Mouse (Mus musculus) C3H10T1/2 (cell line): Measurements from ENCODE around the gene Adssl1. TPM values are rescaled to one million over a fixed set of nuclear protein-coding genes. Genes with fewer than 3 reads are reported as not detected.

Experiments
- polyA plus RNA-seq, 2 experiments: library from polyadenylated mRNA; unstranded; fragments of >200 nt; fragmentation: generic; extraction: Trizol; gene quantifications; one replicate each; pipeline ENCODE4 v1.2.1; 2012; ENCODE audit warnings: missing spikeins in 2 of 2

Gene Adssl1
- 1 to 10 TPM; 2.8 to 2.9 TPM for polyA plus RNA-seq

GRCm38 (mm10) chr12:112619686-112620353 is at the start of gene Adssl1:
Gene Adssl1 (plus strand): TSS chr12:112620045.

GRCm38 (mm10) chr12:112588426-112589256 is 31.2 kb upstream of the Adssl1 start, which contains the start of gene Inf2:
Gene Inf2 (plus strand): TSS chr12:112588784.

GRCm38 (mm10) chr12:112644180-112644854 is 24.5 kb downstream of the Adssl1 start, which contains the start of gene Siva1:
Gene Siva1 (plus strand): TSS chr12:112644679.

GRCm38 (mm10) chr12:112674132-112675011 is 54.5 kb downstream of the Adssl1 start, which contains the start of gene Akt1:
Gene Akt1 (minus strand): TSS chr12:112674884.

GRCm38 (mm10) chr12:112678555-112679026 is 58.7 kb downstream of the Adssl1 start, which contains the start of gene Zbtb42:
Gene Zbtb42 (plus strand): TSS chr12:112678828.

Other genes starting within 250 kb of the Adssl1 start
- gene A530016L24Rik, start 130.6 kb upstream of the Adssl1 start, polyA plus RNA-seq: 1 to 10 TPM; 1.4 to 3.6 TPM
- gene Tmem179, start 103.3 kb upstream of the Adssl1 start, polyA plus RNA-seq: 1 to 10 TPM in 1 of 2 experiments, under 1 TPM in 1; 0.06 to 1.3 TPM
- 100 to 1,000 TPM in 1 of 2 experiments, 10 to 100 TPM in 1; 74.5 to 134 TPM for gene Inf2, start 31.3 kb upstream of the Adssl1 start, polyA plus RNA-seq
- 100 to 1,000 TPM; 132 to 231 TPM for gene Siva1, start 24.6 kb downstream of the Adssl1 start, polyA plus RNA-seq
- 100 to 1,000 TPM; 183 to 195 TPM for gene Akt1, start 54.8 kb downstream of the Adssl1 start, polyA plus RNA-seq
- gene Zbtb42, start 58.8 kb downstream of the Adssl1 start, polyA plus RNA-seq: under 1 TPM; 0.63 TPM
- 10 to 100 TPM; 12.6 to 27.3 TPM for gene Cep170b, start 100.4 kb downstream of the Adssl1 start, polyA plus RNA-seq
- gene Pld4, start 140.6 kb downstream of the Adssl1 start, polyA plus RNA-seq: under 1 TPM; 0.05 to 0.20 TPM
- 10 to 100 TPM in 1 of 2 experiments, 1 to 10 TPM in 1; 2.9 to 18.8 TPM for gene Ahnak2, start 182.6 kb downstream of the Adssl1 start, polyA plus RNA-seq
- 10 to 100 TPM; 14.4 to 21.4 TPM for gene Clba1, start 188.9 kb downstream of the Adssl1 start, polyA plus RNA-seq
- gene Cdca4, start 209.4 kb downstream of the Adssl1 start, polyA plus RNA-seq: 10 to 100 TPM; 17.1 to 24.4 TPM
- gene Gpr132, start 248.2 kb downstream of the Adssl1 start, polyA plus RNA-seq: not detected